Mouse (Mus musculus) spleen, postnatal 36 days (tissue): ENCODE measurements around the gene Hk2.
"Not testable (repeated sequence)": the region's sequence is repeated elsewhere in the genome, so short reads cannot be mapped to it uniquely, and the experiment has no call there.

Experiments
- DNase-seq, 2 experiments: peaks; one replicate each; pipeline ENCODE4 v3.0.0; 2022; ENCODE audit warnings: low spot score in 2 of 2, mixed read lengths in 1 of 2

The Hk2 gene

DNA sequence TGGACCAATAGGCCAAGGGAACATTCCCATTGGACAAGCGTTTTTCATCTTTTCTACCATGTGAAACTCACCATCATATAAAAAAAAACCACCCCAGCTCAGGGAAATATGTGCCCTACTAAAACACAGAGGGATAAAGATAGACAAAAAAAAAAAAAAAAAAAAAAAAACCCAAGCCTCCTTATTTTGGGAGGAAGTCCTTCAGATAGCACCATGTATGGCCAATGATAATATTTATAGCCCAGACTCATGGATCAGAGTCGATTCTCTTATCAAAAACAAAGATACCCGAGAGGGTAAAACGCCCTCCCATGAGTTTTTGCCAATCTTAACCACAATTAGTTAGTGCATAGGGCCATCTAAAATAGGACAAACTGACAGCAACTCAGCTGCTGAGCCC, 84.8 kb downstream of the Hk2 start:
- DNase-seq: no peak

DNA sequence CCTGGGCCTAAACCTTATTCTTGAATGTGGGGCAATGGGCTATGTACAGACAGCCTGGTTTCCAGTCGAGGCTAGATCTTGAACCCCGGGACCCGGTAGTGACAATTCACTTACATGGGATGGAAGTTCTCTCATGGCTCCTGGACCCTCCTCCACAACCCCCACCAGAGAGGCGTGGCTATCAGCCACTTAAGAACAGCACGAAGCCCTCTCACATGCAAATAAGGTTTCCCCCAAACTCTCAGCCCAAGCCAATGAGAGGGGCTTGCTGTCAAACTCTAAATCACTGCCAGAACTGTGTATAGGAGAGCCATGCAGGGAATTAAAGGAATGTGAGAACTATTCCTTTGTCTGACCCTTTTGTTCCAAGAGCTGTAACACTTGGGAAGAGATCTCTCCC, 85.7 kb downstream of the Hk2 start:
- not testable (repeated sequence) for DNase-seq

DNA sequence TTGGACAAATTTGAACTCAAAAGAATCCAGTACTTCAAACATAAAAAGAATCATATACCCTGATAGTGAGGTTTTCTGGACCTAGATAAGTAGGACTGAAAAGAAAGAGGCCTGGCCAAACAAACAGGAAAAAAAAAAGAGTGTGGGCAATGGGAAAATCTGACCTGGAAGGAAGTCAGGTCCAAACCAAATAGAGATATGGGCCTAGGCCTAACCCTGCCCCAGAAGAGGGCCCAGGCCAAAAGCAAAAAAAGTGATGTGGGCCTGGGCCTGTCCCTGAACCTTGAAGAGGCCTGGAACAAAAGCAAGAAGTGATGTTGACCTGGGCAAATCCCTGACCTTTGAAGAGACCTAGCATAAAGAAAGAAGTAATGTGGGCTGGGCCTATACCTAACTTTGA, 90.1 kb downstream of the Hk2 start:
- DNase-seq: no peak

DNA sequence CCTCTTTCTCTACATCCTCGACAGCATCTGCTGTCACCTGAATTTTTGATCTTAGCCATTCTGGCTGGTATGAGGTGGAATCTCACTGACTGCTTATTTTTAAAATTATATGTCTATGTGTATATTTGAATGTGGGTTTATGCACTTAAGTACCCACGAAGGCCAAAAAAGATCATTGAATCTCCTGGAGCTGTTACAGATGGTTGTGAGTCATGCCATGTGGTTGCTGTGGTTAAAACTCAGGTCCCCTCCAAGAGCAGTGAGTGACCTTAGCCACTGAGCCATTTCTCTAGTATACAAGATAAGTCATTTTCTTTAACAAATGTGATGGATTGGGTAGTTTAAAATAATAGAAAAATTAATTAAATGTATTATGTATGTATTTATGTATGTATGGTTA, 95.0 kb downstream of the Hk2 start:
- DNase-seq: not testable (repeated sequence)

- DNase-seq: not testable (repeated sequence)
These were observed 96.6 kb downstream of the Hk2 start for GRCm38 (mm10) chr6:82677629-82678028.
